Mouse (Mus musculus) embryo, embryonic 10.5 days (tissue): ENCODE results near the gene Hectd1.

Experiments used
- DNase-seq: peaks from one replicate; pipeline ENCODE4 v3.0.0-alpha.2; 2015; ENCODE audit warnings: low spot score

The Hectd1 gene

DNA sequence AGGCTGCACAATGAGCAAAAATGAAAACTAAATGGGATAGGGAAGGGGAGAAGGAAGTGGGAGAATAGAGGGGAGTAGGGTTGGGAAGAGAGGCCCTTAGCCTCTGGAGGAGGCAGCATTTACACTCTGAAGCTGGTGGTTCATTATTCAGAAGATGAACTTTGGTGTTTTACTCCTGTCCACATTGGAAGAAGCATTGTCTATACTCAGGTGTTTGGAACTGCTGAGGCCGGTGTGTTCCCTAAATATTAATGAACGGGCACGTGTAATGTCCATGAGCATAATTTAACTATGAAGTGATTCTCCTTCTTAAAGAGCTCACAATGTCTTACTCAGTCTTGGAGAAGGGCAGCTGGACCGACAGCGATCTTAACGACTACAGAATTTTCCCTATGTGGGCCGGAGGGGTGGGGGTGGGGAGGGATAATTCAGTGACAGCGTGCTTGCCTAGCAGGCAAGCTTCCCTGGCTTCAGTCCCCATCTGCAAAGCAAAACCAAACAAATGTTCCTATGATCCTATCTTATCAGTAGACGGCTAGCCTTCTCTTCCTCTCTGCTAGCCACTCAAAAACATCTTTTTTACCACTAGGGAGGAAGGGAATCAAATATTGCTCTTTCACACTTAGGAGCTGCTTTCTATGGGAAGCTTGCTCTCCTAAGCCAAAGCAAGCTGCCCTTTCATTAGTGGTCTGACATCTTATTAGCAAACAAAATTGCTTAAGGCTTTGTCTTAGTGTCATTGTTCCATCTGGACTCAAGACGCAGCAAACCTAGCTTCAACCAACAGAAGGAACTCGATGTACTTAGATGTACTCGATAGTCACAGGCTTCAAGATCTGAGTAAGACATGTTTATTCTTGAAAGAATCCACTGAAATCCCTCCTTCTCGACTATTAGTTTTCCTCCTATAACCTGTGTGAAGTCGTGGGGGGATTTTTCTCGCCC lies 14.5 kb upstream of the Hectd1 start:
- DNase-seq, result peak; percentile 24

DNA sequence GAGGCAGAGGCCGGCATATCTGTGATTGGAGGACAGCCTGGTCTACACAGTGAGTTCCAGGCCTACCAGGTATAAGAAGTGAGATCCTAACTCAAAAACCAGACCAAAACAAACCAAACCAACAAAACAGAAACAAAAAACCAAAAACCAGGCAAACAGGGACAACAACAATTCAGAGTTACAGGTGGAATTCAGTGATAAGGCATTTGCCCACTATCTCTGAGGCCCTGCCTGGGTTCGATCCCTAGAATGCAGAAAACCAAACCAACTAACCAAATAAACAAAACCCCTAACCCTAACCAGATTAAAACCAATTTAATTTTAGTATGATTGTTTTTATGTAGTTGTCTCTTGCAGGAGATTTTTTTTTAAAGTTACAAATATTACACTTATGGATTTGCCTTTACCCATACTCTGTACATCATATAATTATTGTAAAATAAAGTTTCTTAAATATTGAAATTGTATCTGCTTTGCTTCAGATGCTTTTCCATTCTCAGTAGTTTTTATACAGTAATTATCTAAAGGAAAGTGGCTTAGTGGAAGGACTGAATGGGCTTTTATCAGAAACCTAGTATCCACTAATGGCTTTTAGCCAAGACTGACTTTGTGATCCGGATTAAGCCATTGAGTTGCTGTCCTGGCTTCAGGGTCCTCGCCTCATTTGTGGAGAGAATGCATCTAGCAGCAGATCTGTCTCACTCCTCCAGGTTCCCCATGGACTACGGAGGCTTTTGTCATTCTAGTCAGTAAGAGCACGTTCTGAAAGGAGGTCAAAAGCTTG lies 12.9 kb upstream of the Hectd1 start:
- DNase-seq, result no peak

DNA sequence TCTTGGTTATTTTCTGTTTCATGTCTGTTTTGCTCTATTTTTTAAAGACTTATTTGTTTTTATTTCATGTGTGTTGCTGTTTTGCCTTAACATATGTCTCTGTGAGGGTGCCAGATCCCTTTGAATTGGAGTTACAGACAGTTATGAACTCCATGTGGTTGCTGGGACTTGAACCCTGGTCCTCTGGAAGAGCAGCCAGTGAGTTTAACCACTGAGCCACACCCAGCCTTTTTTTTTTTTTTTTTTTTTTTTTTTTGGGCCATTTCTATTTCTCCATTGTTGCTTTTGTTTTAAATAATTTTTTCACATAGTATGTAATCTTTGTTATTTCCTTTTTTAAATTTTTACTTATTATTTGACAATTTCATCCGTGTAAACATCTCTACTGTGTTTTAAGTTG lies 10.5 kb upstream of the Hectd1 start:
- no peak for DNase-seq

DNA sequence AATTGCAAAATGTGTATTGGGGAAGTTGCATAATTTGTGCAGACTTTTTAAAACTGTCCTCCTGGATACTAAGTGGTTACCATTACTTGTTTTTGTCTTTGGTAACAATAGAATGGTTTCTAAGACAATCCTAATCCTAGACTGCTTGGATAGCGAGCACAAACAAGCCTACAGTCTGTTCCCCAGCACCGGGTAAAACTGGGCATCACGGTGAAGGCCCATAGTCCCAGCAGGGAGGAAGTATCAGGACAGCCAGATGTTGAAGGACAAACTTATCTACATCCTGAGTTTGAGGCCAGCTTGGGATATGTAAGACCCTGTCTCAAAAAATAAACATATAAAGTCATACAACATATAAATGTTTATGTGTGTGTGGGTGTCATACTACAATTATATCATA lies 5.9 kb upstream of the Hectd1 start:
- DNase-seq, result no peak

DNA sequence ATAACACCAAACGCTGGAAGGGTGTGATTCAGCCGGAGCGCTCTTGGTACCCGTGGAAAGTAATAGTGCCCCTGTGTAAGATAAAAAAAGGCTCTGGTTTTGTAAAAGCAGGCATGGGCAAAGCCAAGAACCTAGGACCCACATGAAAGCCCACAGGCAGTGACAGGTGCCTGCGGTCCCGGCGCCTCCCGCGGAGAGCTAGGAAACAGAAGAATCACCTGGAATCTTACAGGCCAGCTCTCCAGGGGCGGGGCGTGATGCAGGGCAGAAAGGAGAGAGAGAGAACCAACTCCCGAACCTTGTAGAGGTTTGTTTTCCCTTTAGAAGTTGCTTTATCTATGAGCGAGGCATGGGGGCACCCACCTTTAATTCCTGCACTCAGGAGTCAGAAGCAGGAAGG lies 2.6 kb upstream of the Hectd1 start:
- DNase-seq, result no peak

DNA sequence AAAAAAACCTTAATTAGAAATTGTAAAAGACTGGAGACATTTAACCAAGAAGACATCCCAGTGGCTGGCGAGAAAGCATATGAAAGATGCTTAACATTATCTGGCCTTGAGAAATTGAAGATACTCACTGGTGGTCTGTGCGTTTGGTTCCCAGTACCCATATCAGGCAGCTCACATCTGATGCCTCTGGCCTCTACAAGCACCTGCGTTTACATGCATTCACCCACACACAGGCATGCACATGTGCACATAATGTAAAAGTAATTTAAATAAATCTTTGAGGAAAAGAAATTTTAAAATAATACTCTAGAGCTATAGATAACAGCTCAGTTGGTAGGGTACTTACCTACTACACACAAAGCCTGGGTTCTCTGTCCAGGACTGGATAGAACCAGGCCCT lies 2.0 kb upstream of the Hectd1 start:
- DNase-seq, result no peak

DNA sequence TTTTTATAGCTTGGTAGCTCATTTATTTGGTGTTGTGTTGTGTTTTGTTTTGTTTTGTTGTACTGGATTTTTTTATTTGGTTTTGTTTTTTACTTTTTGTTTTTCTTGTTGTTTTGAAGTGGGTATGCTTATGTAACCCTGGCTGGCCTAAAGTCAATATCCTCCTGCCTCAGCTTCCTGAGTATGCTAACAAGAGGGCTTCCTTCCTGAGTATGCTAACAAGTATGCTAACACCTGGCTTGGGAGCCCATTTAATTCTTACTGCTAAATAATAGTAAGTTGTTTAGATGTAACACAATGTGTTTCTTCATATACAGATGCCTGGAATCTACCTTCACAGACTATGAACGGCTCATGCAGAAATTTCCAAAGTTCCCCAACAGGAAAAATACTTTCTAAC lies 1.3 kb upstream of the Hectd1 start:
- no peak for DNase-seq

DNA sequence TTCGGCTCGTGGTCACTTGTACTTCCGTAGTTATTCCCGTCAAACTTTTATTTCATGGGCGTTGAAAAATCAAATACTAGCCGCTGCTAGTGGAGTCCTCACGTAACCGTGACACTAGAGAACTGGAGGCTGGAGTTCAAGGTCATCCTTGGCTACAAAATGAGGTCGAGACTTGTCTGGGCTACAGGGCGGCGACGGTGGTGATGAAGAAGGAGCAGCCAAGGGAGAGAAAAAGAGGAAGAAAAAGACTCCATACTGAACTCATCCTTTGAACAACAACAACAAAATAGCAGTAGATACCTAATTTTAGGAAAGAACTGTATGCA lies 704 bp upstream of the Hectd1 start:
- peak; percentile 69 for DNase-seq

DNA sequence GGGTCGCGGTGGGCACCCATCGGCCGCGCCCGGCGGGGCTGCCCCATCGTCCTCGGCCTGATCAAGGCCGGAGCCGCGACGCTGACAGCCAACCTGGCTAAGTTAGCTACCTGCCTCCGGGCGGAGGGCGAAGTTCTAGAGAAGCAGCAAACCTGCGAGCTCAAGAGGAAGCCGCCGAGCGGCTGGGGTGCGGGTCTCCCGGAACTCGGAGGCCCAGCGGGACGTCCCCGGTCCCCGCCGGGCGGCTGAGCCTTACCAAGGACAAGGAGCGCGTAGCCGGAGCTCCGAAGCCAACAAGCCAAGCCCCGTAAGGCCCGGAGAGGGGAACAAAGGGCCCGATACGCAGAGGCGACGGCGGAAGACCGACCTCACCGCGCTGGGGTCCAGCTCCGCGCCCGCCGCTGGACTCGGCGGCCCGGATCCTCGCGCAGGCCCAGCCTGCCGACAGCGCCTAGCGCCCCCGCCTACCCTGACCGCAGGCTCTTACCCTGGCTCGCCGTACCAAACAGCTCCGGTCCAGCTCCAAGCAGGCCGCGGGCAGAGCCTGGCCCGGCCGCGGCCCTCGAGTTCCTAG lies 533 bp downstream of the Hectd1 start:
- DNase-seq, result peak; percentile 63

DNA sequence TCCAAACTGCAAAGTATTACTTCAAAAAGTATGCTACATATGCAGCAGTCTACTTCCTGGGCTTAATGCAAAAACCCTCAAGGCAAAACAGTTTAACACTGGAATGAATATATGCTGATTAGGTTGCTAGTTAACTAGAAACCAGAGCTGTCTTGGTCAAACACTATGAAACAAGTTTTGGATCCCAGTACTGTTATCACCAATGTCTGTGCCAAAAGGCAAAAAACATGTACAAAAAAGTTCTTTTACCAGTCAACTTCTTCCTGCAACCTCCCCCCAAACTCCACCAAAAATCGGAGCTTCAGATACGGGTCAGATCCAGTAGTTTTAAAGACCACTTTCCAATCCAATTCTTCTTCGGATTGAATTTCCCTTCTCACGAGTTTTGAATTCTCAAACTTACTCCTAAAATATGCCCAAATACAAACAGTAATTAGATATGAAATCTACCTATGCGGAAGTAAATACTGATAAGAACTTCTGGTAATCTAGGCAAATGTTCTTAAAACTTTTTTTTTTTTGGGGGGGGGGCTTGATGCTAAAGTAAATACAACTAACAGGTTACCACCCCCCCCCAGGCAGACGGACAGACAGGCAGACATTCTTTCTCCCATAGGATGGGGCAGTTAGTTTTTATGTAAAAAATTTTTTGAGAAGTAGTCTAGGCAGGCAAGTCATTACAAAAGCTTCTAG lies 1.2 kb downstream of the Hectd1 start:
- DNase-seq, result no peak

DNA sequence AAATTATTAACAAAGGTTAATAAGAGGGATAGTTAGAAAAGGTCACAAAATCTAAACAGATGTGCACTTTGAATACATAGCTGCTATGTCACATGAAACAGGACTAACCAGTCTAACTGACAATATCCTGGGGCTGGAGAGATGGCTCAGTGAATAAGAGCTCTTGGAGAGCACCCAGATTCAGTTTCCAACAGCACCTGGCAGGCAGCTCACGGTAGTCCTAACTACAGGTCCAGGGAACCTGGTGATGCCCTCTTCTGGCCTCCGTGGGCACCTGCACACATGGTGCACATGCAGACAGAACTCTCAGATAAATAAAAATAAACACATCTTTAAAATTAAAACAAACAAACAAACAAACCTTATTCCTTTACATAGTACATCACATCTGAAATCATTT lies 4.0 kb downstream of the Hectd1 start:
- DNase-seq, result no peak

DNA sequence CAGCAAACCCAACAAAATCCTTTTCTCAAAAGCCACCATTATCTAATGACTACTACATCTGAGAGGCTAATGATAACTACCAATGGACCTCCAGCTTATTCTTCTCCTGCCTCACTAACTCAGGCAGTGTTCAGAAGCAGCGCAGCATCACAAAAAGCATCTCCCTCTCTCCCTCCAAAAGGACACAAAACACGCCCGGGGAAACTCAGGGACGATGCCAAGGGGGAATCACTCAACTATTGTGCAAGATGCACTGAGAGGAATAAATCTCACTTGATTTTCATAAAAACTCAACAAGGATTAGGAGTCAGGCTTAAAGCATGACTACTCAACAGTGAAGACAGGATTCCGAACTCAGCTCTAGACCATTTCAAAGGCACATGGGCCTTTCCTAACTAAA lies 6.0 kb downstream of the Hectd1 start:
- no peak for DNase-seq

DNA sequence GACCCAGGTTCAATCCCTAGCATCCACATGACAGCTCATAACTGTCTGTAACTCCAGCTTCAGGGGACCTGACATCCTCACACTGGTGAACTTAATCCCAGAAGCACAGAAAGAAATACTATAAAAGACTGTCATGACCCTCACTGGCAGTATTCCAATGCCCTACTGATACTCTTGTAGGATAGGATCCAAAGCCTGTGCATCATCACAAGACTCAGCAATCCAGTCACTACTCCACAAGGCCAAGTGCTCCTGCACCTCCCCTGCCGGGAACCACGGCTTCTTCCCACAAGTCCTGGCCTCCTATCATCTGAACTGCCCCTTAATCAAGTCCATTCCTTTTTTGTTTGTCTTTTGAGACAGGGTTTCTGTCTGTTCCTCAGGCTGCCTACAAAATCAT lies 6.5 kb downstream of the Hectd1 start:
- no peak for DNase-seq

DNA sequence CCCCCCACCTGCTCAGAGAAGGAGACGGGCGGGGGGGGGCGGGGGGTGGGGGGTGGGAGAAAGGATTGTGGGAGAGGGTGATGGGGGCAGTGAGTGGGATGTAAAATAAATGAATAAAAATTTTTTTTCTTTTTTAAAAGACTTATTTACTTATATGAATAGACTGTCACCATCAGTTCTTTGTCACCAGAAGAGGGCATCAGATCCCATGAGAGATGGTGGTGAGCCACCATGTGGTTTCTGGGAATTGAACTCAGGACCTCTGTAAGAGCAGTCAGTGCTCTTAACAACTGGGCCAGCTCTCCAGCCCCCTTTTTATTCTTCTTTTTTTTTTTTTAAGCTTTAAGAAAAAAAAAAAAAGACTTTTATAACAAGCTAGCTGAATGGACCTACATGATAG lies 7.1 kb downstream of the Hectd1 start:
- no peak for DNase-seq

DNA sequence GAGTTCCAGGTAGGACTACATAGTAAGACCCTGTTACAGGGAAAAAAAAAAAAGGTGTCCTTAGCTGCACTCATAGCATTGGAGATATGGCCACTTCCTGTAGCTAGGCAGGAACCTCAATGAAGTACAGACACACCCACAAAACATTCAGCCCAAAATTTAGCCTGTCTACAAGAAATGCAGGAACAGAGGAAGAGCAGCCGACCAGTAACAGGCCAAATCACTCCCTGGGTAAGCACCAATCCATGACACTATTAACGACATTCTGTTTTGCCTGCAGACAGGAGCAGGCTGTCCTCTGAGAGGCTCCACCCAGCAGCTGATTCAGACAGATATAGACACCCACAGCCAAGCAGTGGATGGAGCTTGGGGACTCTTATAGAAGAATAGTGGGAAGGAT lies 8.1 kb downstream of the Hectd1 start:
- DNase-seq, result no peak

DNA sequence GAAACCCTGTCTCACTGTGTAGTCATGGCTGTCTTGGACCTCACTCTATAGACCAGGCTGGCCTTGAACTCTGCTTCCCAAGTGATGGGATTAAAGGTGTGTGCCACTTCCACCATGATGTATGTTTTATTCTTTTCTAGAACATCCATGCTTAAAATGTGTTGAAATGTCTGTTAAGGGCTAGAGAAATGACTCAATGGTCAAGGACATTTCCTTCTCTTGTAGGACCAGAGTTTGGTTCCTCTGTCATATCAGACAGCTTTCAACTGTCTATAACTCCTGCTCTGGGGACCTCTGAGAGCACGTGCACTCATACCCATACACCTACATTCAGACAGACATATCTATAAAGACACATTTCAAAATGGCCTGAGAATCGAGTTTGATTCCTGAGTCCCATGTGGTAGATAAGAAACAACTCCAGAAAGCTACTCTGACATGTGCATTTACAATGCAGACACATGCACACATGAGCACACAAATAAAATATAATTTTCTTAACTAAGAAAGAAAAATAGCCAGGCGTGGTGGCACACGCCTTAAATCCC lies 9.3 kb downstream of the Hectd1 start:
- DNase-seq, result no peak

DNA sequence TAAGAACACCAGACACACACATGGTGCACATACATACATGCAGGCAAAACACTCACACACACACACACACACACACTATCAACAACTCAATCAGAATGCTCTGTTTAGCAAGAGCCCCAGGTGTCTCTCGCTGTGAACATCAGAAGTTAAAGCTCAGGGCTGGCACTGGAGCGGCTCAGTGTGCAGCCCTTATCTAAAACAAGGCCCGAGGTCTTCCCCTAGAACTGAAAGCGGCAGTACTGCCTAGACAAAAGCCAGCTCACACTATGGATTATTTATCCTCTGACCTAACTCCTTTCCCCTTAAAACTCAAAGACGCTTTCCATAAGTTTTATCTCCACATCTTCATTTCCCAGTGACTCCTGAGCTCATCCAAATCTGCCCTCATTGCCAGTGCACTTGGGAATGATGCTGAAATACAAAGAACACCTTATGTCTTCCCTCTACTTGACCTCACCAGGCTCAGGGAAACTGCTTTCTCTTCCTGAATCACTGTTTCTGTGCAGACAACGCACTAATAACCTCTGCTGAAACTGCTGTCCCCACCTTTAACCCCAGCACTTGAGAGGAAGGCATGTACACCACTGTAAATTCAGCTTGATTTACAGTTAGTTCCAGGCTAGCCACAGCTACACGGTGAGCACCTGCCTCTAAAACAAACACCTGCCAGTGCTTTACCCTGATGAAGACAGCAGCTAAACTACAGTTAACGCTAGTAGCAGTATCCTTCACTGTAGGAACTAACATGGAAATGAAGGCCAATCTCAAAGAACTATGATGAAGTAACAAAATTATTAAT lies 11.3 kb downstream of the Hectd1 start:
- no peak for DNase-seq

DNA sequence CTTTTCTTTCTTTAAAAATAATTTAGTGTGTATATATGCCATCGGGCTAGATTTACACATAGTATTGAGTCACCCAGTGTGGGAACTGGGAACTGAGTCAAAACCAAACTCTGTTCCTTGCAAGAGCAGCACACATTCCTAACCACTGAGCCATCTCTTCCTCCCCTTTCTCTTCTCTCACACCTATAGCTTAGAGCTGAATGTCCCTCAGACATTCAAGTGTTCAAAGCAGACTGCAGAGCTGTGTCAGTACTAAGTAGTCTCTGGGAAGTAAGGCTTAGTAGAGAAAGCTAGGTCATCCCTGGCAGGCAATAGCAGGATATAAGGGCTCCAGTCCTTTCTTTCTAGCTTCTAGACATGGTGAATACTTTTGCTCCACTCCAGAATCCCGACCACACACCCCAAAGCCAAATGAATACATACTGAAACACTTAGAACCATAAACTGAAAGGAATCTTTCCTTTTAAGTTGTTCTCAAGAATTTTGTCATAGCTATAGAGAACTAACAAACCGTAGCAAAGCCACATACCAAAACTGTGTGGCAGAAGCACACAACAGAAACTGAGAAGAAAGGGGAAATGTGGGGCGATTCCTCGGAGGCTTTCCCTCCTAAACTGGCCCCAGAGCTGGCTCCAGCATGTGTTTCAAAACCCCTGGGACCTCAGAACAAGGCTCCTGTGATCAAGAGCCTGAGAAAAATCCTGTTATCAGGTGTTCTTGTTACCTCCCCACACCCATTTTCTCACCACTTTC lies 17.8 kb downstream of the Hectd1 start:
- no peak for DNase-seq

DNA sequence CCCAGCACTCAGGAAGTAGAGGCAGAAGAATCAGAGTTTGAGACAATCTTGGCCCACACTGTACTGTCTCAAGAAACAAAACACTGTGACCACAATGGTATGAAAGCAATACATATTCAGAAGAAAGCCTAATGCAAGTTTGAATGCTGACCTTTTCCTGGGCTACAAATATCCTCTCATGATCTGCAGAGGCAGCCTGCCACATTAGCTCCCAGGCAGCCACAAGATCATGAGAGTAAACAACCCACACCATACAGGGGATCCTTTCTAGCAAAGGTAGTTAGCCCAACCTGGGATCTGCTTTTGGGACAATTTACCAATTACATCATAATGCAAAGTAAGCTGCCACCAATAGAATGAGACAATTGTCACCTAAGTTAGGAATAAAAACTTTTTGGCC lies 18.8 kb downstream of the Hectd1 start:
- no peak for DNase-seq

DNA sequence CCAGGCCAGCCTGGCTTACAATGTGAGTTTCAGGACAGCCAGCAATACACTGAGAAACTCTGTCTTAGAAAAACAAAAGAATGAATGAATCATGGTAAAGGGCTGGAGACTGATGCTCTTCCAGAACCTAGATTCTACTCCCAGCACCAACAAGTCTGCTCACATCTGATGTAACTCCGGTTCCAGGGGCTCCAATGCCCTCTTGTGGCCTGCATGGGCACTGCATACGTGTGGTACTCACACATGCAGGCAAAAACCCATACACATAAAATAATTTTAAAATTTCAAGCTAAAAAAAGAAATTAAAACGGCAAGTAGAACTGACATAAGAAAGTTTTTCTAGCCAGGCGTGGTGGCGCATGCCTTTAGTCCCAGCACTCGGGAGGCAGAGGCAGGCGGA lies 44.5 kb downstream of the Hectd1 start:
- DNase-seq, result peak; percentile 44

DNA sequence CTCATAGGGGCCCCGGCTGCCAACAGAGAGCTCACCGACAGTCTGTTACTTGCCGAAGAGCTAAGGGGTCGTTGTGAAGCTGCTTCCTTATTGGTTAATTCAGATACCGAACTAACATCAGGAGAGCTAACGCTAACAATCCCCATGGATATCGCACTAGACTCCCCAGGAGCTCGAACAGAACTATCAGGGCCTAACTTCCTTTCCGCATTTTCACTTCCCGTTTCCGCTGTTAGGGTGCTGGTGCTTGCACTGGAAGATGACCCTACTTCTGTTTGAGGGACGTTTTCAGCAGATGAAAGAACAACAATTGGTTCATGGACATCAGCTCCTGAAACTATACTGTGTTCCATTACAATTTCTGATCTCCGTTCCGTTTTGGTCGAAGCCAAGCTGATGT lies 60.6 kb downstream of the Hectd1 start:
- DNase-seq, result no peak
